Mouse (Mus musculus): ENCODE data around the gene Arnt. TPM values are rescaled to one million over a fixed set of nuclear protein-coding genes. Genes with fewer than 3 reads are reported as not detected.
"Not testable (repeated sequence)": the region's sequence is repeated elsewhere in the genome, so short reads cannot be mapped to it uniquely, and the experiment has no call there.

Gene Arnt
- polyA plus RNA-seq, 1 experiment from 2014 or later: 28.6 TPM

DNA sequence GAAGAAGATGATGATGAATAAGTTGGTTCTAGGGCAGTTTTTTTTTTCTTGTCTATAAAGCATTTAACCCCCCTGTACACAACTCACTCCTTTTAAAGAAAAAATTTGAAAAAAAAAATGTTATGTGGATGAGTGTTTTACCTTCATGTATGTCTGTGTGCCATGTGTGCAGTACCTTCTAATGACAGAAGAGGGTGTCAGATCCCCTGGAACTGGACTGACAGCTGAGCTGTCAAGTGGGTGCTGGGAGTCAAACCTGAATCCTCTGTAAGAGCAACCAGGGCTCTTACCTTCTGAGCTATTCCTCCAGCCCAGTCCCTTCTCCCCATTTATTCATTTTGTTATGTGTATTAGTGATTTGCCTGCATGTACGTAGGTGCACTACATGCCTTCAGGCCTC, 96.8 kb downstream of the Arnt start:
- H3K9ac ChIP-seq: no peak overlapping the region
- no peak overlapping the region for H3K4me2 ChIP-seq
- no peaks in the 10 kb centered on the region for H3K9me3 ChIP-seq
- H3K4me3 ChIP-seq: no peak overlapping the region
- 81% methylated on average over 1 of the region's 1 CpGs for WGBS
- H3K36me3 ChIP-seq: no peaks in the 10 kb centered on the region
- no peak overlapping the region for H3K27ac ChIP-seq (replicated peaks)
- H3K27me3 ChIP-seq (replicated peaks): no peaks in the 10 kb centered on the region
- no peaks in the 10 kb centered on the region for H3K4me1 ChIP-seq
- no peak for ATAC-seq (ENCODE audit: extremely low read depth, insufficient number of reproducible peaks, low FRiP score, low TSS enrichment)

GRCm38 (mm10) chr3:95533364-95533763, 99.2 kb downstream of the Arnt start:
- no peak overlapping the region for H3K9ac ChIP-seq
- no peaks in the 10 kb centered on the region for H3K36me3 ChIP-seq
- H3K9me3 ChIP-seq: no peaks in the 10 kb centered on the region
- no peak overlapping the region for H3K27ac ChIP-seq (replicated peaks)
- WGBS: 89% methylated on average over 5 of the region's 5 CpGs
- no peak for ATAC-seq (ENCODE audit: extremely low read depth, insufficient number of reproducible peaks, low FRiP score, low TSS enrichment)
- H3K27me3 ChIP-seq (replicated peaks): no peaks in the 10 kb centered on the region
- H3K4me3 ChIP-seq: no peak overlapping the region
- H3K4me1 ChIP-seq: no peaks in the 10 kb centered on the region
- no peak overlapping the region for H3K4me2 ChIP-seq

- Histone ChIP-seq H3K9me3 (no peaks in the 10 kb centered on the region), H3K27ac (replicated peaks) (no peak overlapping the region), H3K4me3 (no peak overlapping the region), H3K4me1 (no peaks in the 10 kb centered on the region), H3K4me2 (no peak overlapping the region), H3K27me3 (replicated peaks) (no peaks in the 10 kb centered on the region; the same call in 1 of the 2 replicates), H3K36me3 (no peaks in the 10 kb centered on the region), H3K9ac (no peak overlapping the region)
- ATAC-seq (ENCODE audit: extremely low read depth, insufficient number of reproducible peaks, low FRiP score, low TSS enrichment): no peak
- 93% methylated on average over 1 of the region's 1 CpGs for WGBS
Observed at GRCm38 (mm10) chr3:95534927-95535326, 100.7 kb downstream of the Arnt start.

- Histone ChIP-seq H3K9ac (no peak overlapping the region), H3K27me3 (replicated peaks) (no peaks in the 10 kb centered on the region; the same call in 1 of the 2 replicates), H3K27ac (replicated peaks) (no peak overlapping the region), H3K4me3 (no peak overlapping the region), H3K4me1 (no peaks in the 10 kb centered on the region), H3K36me3 (no peaks in the 10 kb centered on the region), H3K4me2 (no peak overlapping the region), H3K9me3 (no peaks in the 10 kb centered on the region)
- no peak for ATAC-seq (ENCODE audit: extremely low read depth, insufficient number of reproducible peaks, low FRiP score, low TSS enrichment)
- 87% methylated on average over 10 of the region's 10 CpGs for WGBS
Observed at GRCm38 (mm10) chr3:95538936-95539335, 104.7 kb downstream of the Arnt start.

GRCm38 (mm10) chr3:95539837-95540236, 105.6 kb downstream of the Arnt start:
- WGBS: 87% methylated on average over 4 of the region's 4 CpGs
- Histone ChIP-seq H3K4me2 (no peak overlapping the region), H3K4me1 (no peaks in the 10 kb centered on the region), H3K27me3 (replicated peaks) (no peaks in the 10 kb centered on the region; the same call in 1 of the 2 replicates), H3K36me3 (no peaks in the 10 kb centered on the region), H3K4me3 (no peak overlapping the region), H3K9me3 (no peaks in the 10 kb centered on the region), H3K9ac (no peak overlapping the region), H3K27ac (replicated peaks) (no peak overlapping the region)
- no peak for ATAC-seq (ENCODE audit: extremely low read depth, insufficient number of reproducible peaks, low FRiP score, low TSS enrichment)

- not testable (repeated sequence) for H3K9ac ChIP-seq; H3K36me3 ChIP-seq; H3K27me3 ChIP-seq (replicated peaks); H3K4me1 ChIP-seq; H3K27ac ChIP-seq (replicated peaks); H3K4me3 ChIP-seq; H3K9me3 ChIP-seq; ATAC-seq (ENCODE audit: extremely low read depth, insufficient number of reproducible peaks, low FRiP score, low TSS enrichment); H3K4me2 ChIP-seq
- whole genome bisulfite sequencing: 73% methylated on average over 2 of the region's 2 CpGs
Observed at GRCm38 (mm10) chr3:95541186-95541585, 107.0 kb downstream of the Arnt start.

- ATAC-seq (ENCODE audit: extremely low read depth, insufficient number of reproducible peaks, low FRiP score, low TSS enrichment): no peak
- H3K36me3 ChIP-seq: no peaks in the 10 kb centered on the region
- H3K4me1 ChIP-seq: no peaks in the 10 kb centered on the region
- H3K9me3 ChIP-seq: no peaks in the 10 kb centered on the region
- H3K4me3 ChIP-seq: no peak overlapping the region
- H3K4me2 ChIP-seq: no peak overlapping the region
- H3K27me3 ChIP-seq (replicated peaks): no peaks in the 10 kb centered on the region; the same call in 1 of the 2 replicates
- H3K9ac ChIP-seq: no peak overlapping the region
- no peak overlapping the region for H3K27ac ChIP-seq (replicated peaks)
Observed at GRCm38 (mm10) chr3:95542171-95542570, 108.0 kb downstream of the Arnt start.

GRCm38 (mm10) chr3:95542981-95543380, 108.8 kb downstream of the Arnt start:
- 65% methylated on average over 7 of the region's 7 CpGs for WGBS
- H3K4me1 ChIP-seq: no peaks in the 10 kb centered on the region
- ATAC-seq (ENCODE audit: extremely low read depth, insufficient number of reproducible peaks, low FRiP score, low TSS enrichment): no peak
- no peak overlapping the region for H3K27ac ChIP-seq (replicated peaks)
- no peak overlapping the region for H3K4me2 ChIP-seq
- no peak overlapping the region for H3K4me3 ChIP-seq
- no peaks in the 10 kb centered on the region for H3K9me3 ChIP-seq
- no peaks in the 10 kb centered on the region for H3K36me3 ChIP-seq
- H3K9ac ChIP-seq: no peak overlapping the region
- no peaks in the 10 kb centered on the region; the same call in 1 of the 2 replicates for H3K27me3 ChIP-seq (replicated peaks)

Other genes starting within 250 kb of the Arnt start
- gene Gabpb2, start 216.5 kb upstream of the Arnt start, polyA plus RNA-seq (2015; fragmentation: Nextera tagmentation; extraction: Ambion mirVana): 5.1 and 5.4 TPM in 2 replicates
- 51.6 and 52.3 TPM in 2 replicates for gene Cdc42se1, start 205.7 kb upstream of the Arnt start, polyA plus RNA-seq (2015; fragmentation: Nextera tagmentation; extraction: Ambion mirVana)
- 11.0 and 11.5 TPM in 2 replicates for gene Mllt11, start 202.2 kb upstream of the Arnt start, polyA plus RNA-seq (2015; fragmentation: Nextera tagmentation; extraction: Ambion mirVana)
- 0.24 and 0.37 TPM in 2 replicates for gene Gm128, start 192.8 kb upstream of the Arnt start, polyA plus RNA-seq (2015; fragmentation: Nextera tagmentation; extraction: Ambion mirVana)
- gene Bnipl, start 183.2 kb upstream of the Arnt start, polyA plus RNA-seq (2015; fragmentation: Nextera tagmentation; extraction: Ambion mirVana): 0.23 and 0.24 TPM in 2 replicates
- gene Mindy1, start 153.0 kb upstream of the Arnt start, polyA plus RNA-seq (2015; fragmentation: Nextera tagmentation; extraction: Ambion mirVana): 24.3 TPM in 2 replicates
- gene Prune1, start 152.3 kb upstream of the Arnt start, polyA plus RNA-seq (2015; fragmentation: Nextera tagmentation; extraction: Ambion mirVana): 24.5 and 26.0 TPM in 2 replicates
- gene Anxa9, start 127.2 kb upstream of the Arnt start, polyA plus RNA-seq (2015; fragmentation: Nextera tagmentation; extraction: Ambion mirVana): 0.90 and 1.1 TPM in 2 replicates
- gene Cers2, start 119.6 kb upstream of the Arnt start, polyA plus RNA-seq (2015; fragmentation: Nextera tagmentation; extraction: Ambion mirVana): 128 and 140 TPM in 2 replicates
- 20.1 and 21.2 TPM in 2 replicates for gene Setdb1, start 77.2 kb upstream of the Arnt start, polyA plus RNA-seq (2015; fragmentation: Nextera tagmentation; extraction: Ambion mirVana)
- gene 4930558C23Rik, start 31.5 kb upstream of the Arnt start, polyA plus RNA-seq (2015; fragmentation: Nextera tagmentation; extraction: Ambion mirVana): not detected in 2 replicates
- 15.5 and 17.0 TPM in 2 replicates for gene Ctsk, start 64.9 kb downstream of the Arnt start, polyA plus RNA-seq (2015; fragmentation: Nextera tagmentation; extraction: Ambion mirVana)
- 12.3 and 13.4 TPM in 2 replicates for gene Ctss, start 92.4 kb downstream of the Arnt start, polyA plus RNA-seq (2015; fragmentation: Nextera tagmentation; extraction: Ambion mirVana)
- gene Hormad1, start 125.3 kb downstream of the Arnt start, polyA plus RNA-seq (2015; fragmentation: Nextera tagmentation; extraction: Ambion mirVana): not detected in 2 replicates
- gene Golph3l, start 154.5 kb downstream of the Arnt start, polyA plus RNA-seq (2015; fragmentation: Nextera tagmentation; extraction: Ambion mirVana): 23.3 and 24.7 TPM in 2 replicates
- gene Ensa, start 190.6 kb downstream of the Arnt start, polyA plus RNA-seq (2015; fragmentation: Nextera tagmentation; extraction: Ambion mirVana): 46.5 and 53.1 TPM in 2 replicates
- gene Mcl1, start 224.4 kb downstream of the Arnt start, polyA plus RNA-seq (2015; fragmentation: Nextera tagmentation; extraction: Ambion mirVana): 36.0 and 36.2 TPM in 2 replicates

All from heart, embryonic 13.5 days (tissue).